Mouse (Mus musculus) activated CD4-positive, CD25-positive, alpha-beta regulatory T cell, adult 9 weeks (primary cell): ENCODE results near the gene Cotl1. TPM values are rescaled to one million over a fixed set of nuclear protein-coding genes. Genes with fewer than 3 reads are reported as not detected.

ENCODE experiments used
- polyA plus RNA-seq: library from polyadenylated mRNA; unstranded; fragments of 100-300 nt; shearing (Covaris generic); gene quantifications from one replicate; pipeline ENCODE4 v1.2.1, GENCODE M21; 2017

The Cotl1 gene
- polyA plus RNA-seq, result 444 TPM

GRCm38 (mm10) chr8:119840275-119840808, at the start of gene Cotl1:
Gene Cotl1 (minus strand): TSS chr8:119840544.

GRCm38 (mm10) chr8:119861706-119862389, 21.5 kb upstream of the Cotl1 start, which contains the start of gene Klhl36:
Gene Klhl36 (plus strand): TSS chr8:119862266.

GRCm38 (mm10) chr8:119778263-119778662, 62.1 kb downstream of the Cotl1 start, which contains the start of gene Tldc1:
Gene Tldc1 (minus strand): TSS chr8:119778416.

Other genes starting within 250 kb of the Cotl1 start
- gene Taf1c, start 235.3 kb downstream of the Cotl1 start, polyA plus RNA-seq, result 38.1 TPM
- gene Adad2, start 227.8 kb downstream of the Cotl1 start, polyA plus RNA-seq, result not detected
- not detected for gene Kcng4, start 204.9 kb downstream of the Cotl1 start, polyA plus RNA-seq
- gene Wfdc1, start 174.2 kb downstream of the Cotl1 start, polyA plus RNA-seq, result not detected
- not detected for gene Atp2c2, start 140.5 kb downstream of the Cotl1 start, polyA plus RNA-seq
- 13.7 TPM for gene Tldc1, start 62.1 kb downstream of the Cotl1 start, polyA plus RNA-seq
- 13.6 TPM for gene Klhl36, start 21.7 kb upstream of the Cotl1 start, polyA plus RNA-seq
- gene Usp10, start 69.8 kb upstream of the Cotl1 start, polyA plus RNA-seq, result 86.0 TPM
- 8.9 TPM for gene Gm20388, start 70.3 kb upstream of the Cotl1 start, polyA plus RNA-seq
- gene Crispld2, start 151.9 kb upstream of the Cotl1 start, polyA plus RNA-seq, result not detected